Mouse (Mus musculus): ENCODE measurements around the gene Smg8.

DNA sequence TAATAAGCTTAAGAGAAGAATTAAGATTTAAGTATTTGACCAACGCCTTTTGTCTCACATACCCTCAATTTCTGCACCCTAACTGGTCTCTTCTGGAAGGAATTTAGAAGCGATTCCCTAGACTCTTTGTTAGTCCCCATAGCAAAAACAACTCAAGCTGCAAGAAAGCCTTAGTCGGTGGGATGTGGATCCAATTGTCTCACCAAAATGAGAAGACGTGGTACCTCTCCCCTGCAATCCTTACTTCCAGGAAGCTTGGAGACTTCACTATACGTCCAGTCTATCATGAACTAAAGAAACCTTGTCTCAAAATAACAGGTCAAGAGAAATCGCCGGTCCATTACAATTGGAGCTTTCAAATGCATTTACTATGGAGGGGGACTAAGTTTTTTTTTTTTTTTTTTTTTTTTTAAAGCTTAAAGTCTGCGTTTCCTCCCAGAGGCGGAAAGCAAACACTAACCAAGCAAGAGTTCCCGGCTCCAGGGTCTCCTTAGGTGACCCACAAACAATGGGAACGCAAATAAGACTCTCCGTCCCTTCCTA, 39.8 kb upstream of the Smg8 start:
- TF ChIP-seq CTCF (conservative IDR thresholded peaks at IDR 0.05 in 1 of 2, IDR thresholded peaks at IDR 0.05 in 1 of 2; ENCODE audit: low read depth in 2 of 2, low read length in 2 of 2), result no peak
- TF ChIP-seq HCFC1 (IDR thresholded peaks at IDR 0.05; ENCODE audit: low read depth, low read length), result no peak
